Mouse (Mus musculus): ENCODE measurements at regions not wholly inside any gene's neighbourhood (a gene's known extent, or its start where the extent isn't known, plus 50 kb on each side); places are given as distances from the start of the nearest gene placed in this dataset.

DNA sequence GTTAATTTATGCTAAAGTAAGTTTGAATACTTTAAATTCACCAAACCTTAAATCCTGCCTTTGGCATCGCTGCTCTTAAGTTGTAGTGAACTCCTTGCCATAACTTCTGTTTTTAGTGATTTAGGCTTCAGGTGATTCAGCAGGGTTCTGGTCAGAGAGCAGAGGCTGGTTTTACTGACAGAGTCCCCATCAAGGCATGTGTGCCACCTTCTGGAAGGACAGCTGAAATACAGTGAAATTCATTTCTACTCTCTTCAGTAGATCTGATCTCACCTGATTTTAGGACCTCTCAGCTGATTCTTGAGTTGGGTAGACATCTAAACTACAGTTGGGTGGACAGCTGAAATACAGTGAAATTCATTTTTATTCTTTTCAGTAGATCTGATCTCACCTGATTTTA lies 132.4 kb upstream of the Galnt5 start:
- TF ChIP-seq CTCF (IDR thresholded peaks at IDR 0.05; ENCODE audit: low read depth, low read length): no peak
- no peak for TF ChIP-seq TAL1 (conservative IDR thresholded peaks at IDR 0.05; ENCODE audit: low read depth, low read length)
- TF ChIP-seq GATA1 (IDR thresholded peaks at IDR 0.05; ENCODE audit: borderline replicate concordance, low read length): no peak

Measured in G1E (cell line).